Mouse (Mus musculus) testis, postnatal 10 days (tissue): ENCODE measurements around the gene Sec23a.
"Not testable (repeated sequence)": the region's sequence is repeated elsewhere in the genome, so short reads cannot be mapped to it uniquely, and the experiment has no call there.

Experiments used
- DNase-seq: peaks from one replicate; pipeline ENCODE4 v3.0.0; 2021; ENCODE audit warnings: low spot score

Sec23a gene

DNA sequence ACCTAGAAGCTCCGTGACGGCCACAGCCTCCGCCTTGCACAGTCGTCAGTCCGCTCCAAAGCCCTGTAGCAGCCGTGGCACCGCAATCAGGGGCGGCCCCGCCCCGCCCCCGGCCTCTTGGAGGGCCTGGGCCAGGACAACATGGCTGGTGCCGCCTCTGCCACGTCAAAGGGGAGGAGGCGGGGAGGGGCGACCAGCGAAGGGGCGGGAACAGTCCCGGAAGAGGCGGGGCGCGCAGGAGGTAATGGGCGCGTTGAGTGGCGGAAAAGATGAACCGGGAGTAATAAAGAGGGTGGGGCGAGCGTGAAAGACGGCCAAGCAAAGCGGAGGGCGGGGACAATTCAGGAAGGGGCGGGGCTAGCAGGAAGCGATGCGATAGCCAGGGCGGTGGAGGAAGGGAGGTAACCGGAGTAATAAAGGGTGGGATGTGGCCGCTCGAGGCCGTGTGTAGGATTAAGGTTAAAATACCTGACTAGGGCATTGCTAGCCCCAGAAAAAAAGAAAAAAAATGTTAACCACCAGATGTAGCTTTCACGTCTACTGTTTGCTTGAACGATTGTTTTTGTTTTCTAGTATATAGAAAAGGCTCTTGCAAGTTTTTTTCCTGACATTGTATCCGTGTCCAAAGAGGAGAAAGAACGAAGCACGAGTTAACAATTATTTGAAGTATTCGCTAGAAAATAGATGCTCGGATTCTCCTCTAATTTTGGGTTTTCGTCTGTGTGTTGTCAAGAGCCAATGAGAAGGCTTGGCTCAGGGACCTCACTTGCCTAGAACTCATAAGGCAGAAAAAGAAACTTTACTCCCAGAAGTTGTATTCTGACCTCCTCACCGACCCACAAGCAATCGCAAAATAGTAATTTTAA lies at the start of gene Sec23a:
Gene Sec23a (minus strand): TSS at position 174 of the 866 bp plus-strand sequence.
- DNase-seq, result peak; percentile 100

DNA sequence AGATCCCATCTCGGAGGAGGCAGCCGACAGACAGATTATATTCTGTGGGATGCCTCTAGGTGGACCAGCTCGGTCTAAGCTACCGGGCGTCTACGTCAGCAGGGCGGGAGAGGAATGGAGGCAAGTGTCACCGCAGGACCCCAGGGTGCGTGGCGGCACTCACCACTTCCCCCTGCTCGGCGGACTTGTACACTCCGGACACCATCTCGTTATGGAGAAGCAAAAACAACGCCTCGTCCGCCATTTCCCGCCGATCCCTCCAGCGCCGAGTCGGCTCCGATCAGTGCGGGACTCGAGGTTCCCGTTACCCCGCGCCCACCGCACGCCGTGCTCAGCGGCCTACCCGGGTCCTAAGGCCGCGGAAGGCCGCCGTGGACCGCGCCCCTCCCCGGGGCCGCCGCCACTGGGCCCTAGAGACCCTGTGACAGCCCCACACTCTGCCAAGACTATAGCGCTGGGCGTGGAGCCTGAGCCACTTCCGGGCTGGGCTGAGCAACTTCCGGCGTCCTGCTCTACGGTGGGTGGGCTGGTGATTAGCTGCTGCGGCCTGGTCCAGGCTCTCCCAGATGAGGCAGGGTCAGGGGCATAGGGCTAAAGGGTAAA lies 49.3 kb upstream of the Sec23a start, which contains the start of gene Trappc6b:
Gene Trappc6b (minus strand): TSS at position 480 of the 603 bp plus-strand sequence.
- peak; percentile 81 for DNase-seq

DNA sequence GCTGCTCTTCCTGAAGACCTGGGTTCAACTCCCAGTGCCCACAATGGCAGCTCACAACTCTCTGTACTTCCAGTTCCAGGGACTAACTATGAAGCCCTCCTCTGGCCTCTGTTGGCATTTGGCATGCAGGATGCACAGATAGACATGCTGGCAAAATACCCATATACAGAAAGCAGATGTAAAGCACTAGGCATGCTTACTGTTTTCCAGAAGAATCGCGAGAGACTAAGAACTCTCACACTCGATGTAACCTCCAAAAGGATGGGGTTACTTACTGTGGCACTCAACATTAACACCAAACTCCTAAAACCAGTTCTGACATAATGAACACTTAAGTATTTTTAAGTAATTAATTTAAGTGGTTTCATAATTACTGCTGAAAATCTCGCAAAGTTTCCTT lies 48.5 kb upstream of the Sec23a start:
- DNase-seq, result no peak

DNA sequence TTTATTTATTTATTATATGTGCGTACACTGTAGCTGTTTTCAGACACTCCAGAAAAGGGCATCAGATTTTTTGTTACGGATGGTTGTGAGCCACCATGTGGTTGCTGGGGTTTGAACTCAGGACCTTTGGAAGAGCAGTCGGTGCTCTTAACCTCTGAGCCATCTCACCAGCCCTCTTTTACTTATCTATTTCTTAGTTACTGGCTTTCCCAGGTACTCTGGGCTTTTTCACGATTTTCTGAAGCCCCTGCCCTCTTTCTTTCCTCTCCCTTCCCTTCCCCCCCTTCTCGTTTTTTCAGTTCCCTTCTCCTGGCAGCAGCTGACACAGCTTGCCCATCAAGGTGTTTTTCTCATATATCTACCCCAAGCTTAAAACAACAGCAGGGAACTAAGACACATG lies 46.4 kb upstream of the Sec23a start:
- not testable (repeated sequence) for DNase-seq

DNA sequence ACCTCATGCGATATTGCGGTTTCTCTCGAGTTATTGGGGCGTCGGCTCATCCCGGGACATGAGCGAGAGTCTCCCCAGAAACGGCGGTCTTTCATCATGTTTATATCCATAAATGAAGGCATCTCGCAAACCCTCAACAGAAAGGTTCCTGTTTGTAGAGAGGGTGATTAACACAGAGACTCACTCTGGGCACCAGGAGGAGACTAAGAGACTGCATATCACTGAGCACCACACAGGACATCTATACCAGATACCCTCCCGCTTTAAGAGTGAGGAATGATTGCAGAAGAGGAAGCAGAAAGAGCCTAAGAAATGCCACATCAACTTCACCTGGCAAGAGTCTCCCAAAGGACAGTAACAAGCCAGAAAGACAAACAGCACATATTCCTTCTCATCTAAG lies 44.4 kb upstream of the Sec23a start:
- no peak for DNase-seq

DNA sequence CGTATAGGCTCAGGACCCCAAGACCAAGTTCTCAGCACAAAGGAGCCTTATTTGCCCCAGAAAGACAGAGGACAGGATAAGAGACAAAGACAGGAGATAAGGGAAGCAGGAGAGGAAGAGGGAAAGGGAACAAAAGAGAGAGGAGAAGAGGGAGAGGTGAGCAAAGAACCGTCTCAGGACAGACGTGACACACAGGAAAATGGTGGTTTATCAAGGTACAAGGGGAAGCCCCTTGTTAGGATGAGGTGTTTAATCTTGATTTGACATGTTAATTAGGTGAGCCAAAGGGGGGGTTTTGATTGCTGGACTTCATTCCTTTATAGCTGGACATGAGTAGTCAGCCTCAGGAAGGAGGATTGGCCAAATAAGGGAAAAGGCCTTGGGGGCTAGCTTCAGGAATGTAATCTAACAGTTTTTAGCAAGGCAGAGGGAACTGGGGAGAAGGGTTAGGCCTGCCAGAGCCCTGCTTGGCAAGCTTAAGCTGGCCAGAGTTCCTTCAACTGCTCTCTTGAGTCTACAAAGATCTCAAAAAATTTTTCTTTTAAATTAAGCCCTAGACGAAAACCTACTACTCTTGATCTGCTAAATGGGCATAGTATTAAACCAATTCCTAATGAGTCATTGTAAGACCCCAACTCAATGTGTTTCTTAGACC lies 43.5 kb upstream of the Sec23a start:
- no peak for DNase-seq

DNA sequence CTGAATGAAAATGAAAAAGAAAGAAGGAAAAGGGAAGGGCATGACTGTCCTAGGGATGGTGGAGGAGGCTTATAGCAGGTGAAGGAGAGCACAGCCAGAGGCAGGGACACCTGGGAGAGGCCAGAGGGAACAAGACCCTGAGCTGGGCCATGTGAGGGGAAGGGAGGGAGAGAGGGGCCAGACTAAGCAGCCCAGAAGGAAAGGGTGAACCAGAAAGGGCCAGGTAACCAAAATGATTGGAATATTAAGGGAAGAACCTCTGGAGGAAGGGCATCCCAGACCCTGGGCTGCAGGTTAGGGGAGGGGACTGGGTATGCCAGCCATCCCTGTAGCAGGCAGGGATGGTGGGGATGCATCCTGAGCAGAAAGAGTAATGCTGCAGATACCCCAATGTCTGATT lies 42.2 kb upstream of the Sec23a start:
- DNase-seq, result no peak

DNA sequence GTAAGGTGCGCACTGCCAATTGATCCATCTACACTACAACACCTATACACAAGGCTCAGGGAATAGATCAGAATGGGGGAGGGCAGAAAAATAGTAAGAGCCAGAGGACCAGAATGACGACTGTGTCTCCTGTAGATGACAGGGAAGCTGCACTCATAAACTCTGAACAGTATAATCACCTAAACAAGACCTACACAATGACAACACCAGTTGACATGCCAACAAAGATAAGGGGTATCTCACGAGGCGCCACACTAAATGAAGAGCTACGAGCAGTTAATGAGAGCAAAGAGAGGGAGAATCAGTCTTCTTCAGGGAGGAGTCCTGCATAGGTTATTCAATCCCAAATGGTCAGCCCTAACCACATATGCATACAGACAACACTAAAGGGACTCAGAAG lies 41.3 kb upstream of the Sec23a start:
- no peak for DNase-seq

DNA sequence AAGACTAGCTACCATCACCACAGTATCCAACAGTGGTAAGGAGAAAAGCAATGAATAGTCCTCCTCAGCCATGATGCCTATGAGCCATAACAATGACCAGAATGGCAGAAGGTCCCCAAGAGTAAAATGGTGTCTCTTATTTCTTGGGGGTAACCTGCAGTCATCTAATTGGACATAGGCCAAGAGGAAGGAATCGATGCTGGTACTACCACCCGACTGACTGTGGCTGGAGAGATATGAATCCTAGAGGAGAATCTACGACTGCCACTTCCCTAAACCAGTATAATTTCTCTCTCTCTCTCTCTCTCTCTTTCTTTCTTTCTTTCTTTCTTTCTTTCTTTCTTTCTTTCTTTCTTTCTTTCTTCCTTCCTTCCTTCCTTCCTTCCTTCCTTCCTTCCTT lies 40.7 kb upstream of the Sec23a start:
- DNase-seq, result no peak

DNA sequence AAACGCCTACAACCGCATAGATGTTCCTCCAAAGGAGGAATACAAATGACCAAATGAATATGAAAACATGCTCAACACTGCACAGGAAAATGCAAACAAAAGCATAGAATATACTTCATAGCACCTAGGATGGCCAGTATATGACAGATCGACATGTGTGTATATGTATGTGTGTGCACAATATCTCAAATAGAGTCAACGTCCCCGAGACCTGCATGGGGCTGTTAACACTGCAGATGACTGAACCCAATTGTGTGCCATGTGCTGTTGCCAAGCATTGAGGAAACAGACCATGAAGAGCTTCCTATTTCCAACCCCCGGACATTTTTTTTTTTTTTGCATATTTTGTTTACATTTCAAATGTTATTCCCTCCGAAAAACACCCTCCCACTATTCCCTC lies 29.0 kb upstream of the Sec23a start:
- no peak for DNase-seq

DNA sequence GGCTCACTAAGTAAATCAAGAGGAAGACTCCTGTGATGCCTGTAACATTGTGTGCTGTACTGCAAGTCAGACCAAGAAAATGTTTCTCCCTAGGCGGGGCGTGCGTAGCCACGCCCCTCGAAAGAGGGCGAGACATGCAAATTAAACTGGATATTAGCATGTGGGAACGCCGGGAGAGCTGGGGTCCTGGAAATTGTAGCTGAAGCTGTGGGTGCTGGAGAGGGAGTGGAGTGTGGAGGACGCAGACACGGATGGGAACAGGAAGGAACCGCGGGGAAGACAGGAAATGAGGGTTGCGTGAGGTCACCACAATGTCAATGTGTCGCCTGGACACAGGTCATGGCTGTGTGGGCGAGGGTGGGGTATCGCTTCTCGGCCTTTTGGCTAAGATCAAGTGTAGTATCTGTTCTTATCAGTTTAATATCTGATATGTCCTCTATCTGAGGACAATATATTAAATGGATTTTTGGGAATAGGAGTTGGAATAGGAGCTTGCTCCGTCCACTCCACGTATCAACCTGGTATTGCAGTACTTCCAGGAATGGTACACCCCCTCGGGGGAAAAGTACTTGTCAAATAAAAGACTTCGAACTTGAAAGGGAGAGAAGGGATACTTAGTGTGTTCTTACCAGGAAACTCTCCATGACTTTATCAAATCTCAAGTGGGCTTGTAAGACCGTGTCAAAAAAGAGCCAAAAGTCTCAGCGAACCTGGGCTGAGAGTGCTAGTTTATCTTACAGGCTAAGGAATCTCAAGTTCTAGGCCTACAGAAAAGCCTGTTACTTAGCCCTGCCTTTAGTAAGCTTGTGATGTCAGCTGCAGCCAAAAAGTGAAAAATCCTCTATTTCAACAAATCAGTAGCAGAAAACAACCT lies 28.4 kb upstream of the Sec23a start:
- peak; percentile 70 for DNase-seq

DNA sequence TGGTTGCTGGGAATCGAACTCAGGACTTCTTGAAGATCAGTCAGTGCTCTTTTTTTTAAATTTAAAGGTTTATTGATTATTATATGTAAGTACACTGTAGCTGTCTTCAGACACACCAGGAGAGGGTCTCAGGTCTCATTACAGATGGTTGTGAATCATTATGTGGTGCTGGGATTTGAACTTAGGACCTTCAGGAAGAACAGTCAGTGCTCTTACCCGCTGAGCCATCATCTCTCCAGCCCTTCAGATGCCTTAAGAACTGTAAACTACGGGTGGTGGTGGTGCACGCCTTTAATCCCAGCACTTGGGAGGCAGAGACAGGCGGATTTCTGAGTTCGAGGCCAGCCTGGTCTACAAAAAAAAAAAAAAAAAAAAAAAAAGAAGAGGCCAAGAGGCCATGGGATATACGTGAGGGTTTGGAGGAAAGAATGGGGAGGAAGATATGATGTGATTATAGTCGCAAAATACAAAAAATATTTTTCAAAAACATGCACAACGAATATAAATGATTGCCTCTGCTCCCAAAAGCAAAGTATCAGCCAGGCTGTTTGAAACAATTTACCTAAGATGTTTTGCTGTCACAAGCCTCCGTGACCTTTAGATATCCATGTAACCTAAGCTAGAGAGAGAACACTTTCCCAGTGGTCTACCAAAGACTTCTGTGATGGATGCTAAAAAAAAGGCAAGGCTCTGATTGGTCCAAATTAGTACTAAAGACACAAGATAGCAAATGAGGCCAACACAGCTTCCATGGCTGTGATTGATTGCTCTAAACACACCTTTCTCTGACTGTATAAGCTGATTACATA lies 27.5 kb upstream of the Sec23a start:
- no peak for DNase-seq

DNA sequence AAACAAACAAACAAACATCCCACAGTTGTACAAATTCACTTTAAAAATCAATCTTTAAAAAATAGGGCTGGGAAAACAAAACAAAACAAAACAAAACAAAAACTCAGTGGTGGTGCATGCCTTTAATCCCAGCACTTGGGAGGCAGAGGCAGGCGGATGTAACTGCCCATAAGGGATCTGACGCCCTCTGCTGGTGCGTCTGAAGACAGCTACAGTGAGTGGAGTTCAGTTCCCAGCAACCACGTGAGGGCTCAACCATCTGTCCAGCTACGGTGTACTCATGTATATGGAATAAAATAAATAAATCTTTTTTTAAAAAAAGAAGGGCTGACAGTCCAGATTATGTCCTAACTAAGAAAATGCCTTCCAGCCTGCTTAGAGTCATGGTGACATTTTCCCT lies 20.3 kb upstream of the Sec23a start:
- no peak for DNase-seq

DNA sequence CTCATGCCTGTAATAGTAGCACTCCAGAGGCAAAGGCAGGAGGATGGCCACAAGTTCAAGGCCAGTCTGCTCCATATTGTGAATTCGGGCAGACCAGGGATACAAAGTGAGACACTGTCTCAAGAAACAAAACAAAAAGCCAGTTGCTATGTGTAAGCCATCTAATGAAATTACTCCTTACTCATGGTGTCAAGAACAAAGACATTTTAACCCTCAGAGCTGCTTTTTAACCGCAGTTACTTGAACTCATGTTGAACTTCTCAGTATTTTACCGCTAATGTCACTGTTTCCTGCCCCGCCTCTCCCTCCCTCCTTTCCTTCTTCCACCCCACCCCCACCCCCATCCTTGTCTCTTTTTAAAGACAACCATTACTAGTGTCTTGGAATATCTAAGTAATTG lies 9.5 kb upstream of the Sec23a start:
- DNase-seq, result no peak

DNA sequence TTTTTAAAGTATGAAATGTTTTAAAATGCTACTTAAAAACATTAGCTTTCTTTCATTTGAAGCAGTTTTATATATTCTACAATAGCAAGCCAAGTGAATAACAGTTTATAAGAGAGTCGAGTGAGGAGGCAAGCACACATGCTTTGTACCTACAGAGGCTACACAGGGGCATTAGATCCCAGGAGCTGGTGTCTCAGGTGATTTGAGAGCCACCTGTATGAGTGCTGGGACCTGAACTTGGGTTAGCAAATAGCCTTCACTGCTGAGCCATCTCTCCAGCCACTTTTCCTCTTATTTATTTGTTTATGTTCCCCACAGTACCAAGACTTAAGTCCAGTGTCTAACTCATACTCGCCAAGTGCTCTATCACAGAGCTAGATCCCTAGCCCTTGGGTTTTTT lies 8.1 kb upstream of the Sec23a start:
- DNase-seq, result no peak

DNA sequence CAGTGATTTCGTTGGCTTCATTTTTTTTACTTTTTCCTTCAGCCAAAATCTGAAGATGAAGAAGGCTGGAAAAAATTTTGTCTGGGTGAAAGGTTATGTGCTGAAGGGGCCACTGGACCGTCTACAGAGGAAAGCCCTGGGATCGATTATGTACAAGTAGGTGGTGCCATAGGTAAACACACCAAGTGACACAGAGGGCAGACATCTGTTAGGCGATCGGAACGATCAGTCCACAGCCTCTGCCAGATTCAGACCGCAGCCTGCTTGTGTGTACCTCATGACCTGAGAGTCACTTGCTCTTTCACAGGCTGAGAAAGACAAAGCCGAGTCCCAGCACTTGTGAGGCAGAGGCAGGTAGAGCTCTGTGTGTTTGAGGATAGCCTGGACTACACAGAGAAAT lies 6.2 kb upstream of the Sec23a start:
- no peak for DNase-seq

DNA sequence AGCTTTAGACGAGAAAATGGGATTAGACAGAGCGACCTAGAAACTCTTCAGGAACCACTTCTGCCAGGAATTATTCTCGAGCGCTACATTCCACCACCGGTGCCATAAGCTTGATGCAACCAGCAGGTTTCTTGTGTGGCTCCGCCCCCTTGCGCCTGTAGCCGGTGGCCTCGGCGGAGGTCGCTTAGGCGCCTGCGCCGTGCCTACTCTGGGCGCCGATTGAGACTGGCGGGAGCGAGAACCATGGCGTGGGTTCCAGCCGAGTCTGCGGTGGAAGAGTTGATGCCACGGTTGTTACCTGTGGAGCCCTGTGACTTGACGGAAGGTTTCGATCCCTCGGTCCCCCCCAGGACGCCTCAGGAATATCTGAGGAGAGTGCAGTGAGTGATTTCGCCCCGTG lies 1.4 kb upstream of the Sec23a start, which contains the start of gene Gemin2:
Gene Gemin2 (plus strand): TSS at position 160 of the 400 bp plus-strand sequence.
- DNase-seq, result peak; percentile 94

DNA sequence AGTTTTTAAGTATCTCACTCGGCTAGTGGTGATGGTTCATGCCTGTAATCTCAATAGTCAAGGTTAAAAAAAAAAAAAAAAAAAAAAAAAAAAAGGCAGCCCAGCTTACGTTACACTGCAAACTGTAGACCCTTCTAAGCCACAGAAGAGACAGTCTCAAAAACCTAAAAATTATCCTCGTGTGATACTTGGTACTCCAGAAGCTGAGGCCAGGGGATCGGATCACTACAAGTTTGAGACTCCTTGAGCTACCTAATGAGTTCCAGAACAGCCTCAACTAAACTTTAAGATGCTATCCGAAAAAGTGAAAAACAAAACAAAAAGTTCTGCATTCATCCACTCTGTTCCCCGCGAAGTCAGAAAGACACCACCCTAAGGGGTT lies 884 bp upstream of the Sec23a start:
- no peak for DNase-seq

DNA sequence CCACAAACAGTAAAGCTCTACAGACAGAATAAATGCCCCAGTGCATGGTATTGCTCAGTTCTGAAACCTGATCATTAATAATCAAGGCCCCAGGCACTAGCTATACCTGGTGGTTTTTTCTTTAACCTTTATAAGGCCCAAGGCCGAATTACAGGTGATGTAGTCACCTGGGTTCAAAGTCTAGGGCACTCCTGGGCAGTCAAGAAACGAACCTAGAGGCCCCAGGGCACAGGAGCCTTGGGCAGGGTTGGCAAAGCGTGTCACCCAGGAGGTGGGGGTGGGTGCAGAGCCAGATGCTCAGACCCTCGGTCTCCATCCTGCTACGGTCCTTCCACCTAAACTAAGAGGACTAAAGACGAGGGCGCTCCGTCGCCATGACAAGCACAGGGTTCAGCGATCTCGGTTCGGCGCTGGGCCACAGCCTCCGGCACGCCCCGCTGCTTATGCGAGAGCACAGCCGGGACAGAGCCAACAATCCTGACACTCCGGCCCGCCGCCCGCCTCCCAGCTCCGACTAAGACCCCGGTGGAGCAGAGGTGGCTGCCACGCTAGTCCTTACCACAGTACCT lies 458 bp downstream of the Sec23a start:
- DNase-seq, result no peak

DNA sequence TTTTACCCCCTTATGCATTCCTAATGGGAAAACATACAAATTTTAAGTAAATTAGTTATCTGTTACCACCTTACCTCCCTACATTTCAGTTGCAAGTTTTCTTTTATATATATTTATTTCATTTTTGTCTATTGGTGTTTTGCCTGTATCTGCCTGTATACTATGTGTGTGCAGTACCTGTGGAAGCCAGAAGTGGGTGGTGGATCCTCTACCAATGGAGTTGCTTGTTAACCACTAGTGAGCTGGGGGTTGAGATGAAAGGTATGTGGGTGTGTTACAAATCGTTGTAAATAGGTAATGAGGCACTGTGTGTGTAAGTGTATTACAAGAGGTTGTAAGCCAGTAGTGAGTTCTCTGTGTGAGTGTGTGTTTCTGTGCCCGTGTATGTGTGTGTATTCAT lies 1.3 kb downstream of the Sec23a start:
- DNase-seq, result no peak

DNA sequence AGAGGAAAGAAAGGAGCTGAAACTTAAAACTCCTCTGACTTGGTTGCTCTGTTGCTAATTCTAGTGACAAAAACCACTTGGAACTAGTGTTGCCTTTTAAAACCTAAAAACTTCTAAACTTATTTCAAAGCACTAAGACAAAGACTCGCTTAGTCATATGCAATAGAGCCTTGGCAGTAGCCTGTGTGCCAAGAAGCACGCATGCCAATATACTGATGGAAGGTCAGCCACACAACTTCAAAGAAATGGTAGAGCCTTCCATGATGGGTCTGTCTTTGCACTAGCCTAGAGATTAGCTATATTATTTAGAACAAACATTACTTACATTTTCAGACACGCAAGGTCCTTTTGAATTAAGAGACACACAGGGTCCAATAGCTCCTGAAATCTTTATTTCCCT lies 26.1 kb downstream of the Sec23a start:
- DNase-seq, result no peak
